Mouse (Mus musculus): ENCODE measurements around the gene March11. TPM values are rescaled to one million over a fixed set of nuclear protein-coding genes. Genes with fewer than 3 reads are reported as not detected.

The March11 gene
- total RNA-seq, 2 experiments from 2014 or later = 0.33 TPM; not detected in 1

- no peak for DNase-seq
- intact Hi-C loops (cut with DNase I) = no loop called here
Measured at GRCm38 (mm10) chr15:26366511-26366910, 57.7 kb downstream of the March11 start.

DNA sequence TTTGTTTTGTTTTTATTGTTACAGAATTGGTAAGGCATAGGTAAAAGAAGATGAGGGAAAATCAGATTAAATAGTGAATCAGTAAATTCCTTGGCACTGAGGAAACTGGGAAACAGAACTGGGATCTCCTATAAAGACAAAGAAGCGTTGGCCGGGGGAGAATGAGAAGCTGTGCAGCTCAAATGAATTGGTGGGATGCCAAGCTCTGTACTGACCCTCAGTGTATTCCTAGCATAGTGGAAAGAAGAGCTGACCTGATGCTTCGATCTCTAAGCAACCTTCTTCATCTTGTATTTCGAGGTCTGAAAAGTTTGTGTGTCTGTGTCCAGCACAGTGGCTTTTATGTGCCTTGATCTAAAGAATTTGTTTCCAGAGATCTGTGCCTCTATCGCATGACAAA lies 64.9 kb downstream of the March11 start:
- no peak for DNase-seq
- intact Hi-C loops (cut with DNase I) = no loop called here

DNA sequence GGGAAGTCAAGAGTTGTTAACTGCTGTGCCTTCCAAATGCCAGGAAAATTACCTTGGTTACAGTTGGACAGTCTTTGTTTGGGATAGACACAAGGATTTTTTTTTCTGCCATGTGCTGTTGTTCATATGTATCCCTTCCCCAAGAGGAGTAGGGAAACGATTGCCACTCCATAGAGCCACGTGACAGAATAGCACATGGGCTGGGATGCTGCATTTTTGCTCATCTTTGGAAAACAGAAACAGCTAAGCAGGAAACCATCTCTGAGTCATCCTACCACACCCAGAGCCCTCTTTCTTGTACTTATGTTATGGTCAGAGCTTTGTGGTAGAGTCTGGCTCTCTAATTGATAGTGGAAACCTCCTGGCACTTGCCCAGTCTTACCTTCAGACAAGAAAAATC lies 65.4 kb downstream of the March11 start:
- DNase-seq = no peak
- intact Hi-C loops (cut with DNase I) = no loop called here

DNA sequence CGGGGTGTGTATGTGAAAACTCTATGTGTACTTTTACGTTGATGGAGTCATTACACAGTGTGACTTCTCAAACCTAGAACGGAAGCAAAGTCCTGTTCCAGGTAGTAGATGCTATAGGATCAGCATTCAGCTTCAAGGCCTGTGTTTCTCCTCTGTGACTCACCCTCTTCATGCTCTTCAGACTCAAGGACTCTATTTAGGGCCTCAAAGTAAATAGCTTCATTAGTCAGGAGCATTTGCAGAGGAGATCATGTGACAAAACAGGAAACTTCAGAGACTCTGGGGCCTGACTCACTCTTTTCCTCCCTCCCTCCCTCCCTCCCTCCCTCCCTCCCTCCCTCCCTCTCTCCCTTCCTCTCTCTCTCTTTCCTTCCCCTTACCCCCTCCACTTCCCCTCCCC lies 66.1 kb downstream of the March11 start:
- intact Hi-C loops (cut with DNase I) = no loop called here
- no peak for DNase-seq

- intact Hi-C loops (cut with DNase I) = no loop called here
- no peak for DNase-seq
Measured at GRCm38 (mm10) chr15:26377355-26377754, 68.5 kb downstream of the March11 start.

- intact Hi-C loops (cut with DNase I) = no loop called here
- no peak for DNase-seq
Measured at GRCm38 (mm10) chr15:26378879-26379278, 70.0 kb downstream of the March11 start.

DNA sequence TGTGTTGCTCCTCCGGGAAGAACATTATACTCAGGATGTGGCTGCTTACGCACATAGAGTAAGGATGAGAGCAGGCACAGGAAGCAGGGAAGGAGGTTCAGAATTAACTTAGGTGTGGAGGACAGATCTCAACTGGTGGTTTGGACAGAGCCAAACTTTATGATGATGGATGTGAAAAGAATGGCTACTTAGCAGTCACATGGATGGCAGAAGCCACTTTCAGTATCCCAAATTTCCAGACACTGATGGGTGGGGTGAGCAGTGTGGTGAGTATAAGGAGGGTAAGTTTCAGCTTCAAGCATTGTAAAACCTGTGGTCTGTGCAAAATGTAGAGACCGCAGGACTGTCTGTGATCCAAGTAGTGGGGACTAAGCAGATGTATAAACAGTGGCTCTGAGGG lies 71.0 kb downstream of the March11 start:
- DNase-seq = no peak
- intact Hi-C loops (cut with DNase I) = no loop called here

GRCm38 (mm10) chr15:26380844-26381243 lies 72.0 kb downstream of the March11 start:
- no peak for DNase-seq
- intact Hi-C loops (cut with DNase I) = no loop called here

- no peak for DNase-seq
Measured at GRCm38 (mm10) chr15:26390001-26390400, 81.2 kb downstream of the March11 start.

GRCm38 (mm10) chr15:26396556-26396955 lies 87.7 kb downstream of the March11 start:
- DNase-seq = no peak
- intact Hi-C loops (cut with DNase I) = no loop called here

More at GRCm38 (mm10) chr15:26390001-26390400, 81.2 kb downstream of the March11 start:
- intact Hi-C loops (cut with DNase I) = no loop called here

DNA sequence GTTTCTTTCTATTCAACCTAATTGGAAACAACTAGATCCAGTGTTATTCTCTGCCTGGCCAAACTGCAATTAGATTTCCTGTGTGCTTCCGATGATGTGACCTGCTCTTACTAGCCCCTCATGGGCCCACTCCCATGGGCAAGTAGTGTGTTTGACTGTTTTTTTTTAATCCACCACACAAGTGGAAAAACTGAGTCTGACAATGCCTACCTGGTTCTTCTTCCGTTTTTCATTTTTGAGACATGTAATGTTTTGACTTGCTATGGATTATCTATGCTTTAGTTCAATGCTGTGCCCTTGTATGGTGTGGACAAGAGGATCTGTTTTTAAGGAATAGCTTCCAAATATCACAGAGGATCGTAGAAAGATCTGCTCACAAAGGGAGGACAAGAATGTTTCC lies 116.4 kb downstream of the March11 start:
- DNase-seq = no peak
- intact Hi-C loops (cut with DNase I) = no loop called here

- intact Hi-C loops (cut with DNase I) = no loop called here
- no peak for DNase-seq
Measured at GRCm38 (mm10) chr15:26426231-26426630, 117.4 kb downstream of the March11 start.

DNA sequence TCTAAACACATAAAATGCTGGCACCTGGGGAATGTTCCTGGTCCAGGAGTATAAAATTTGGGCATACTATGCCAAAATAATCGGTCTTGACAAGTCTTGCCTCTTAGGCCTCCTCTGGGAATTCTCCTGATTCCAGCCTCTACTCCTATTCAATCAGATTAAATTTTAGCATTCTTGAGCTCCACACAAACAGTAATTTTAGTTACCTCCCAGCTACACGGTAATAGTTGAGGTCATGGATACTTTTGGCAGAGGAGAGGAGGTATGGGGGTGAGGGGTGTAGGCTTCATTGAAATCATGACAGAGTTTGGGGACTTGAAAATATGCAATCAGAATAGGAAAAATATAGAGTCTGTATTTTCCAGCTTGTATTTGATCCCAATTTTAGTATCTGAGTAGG lies 121.7 kb downstream of the March11 start:
- DNase-seq = no peak
- intact Hi-C loops (cut with DNase I) = no loop called here

GRCm38 (mm10) chr15:26432676-26433075 lies 123.8 kb downstream of the March11 start:
- DNase-seq = no peak
- intact Hi-C loops (cut with DNase I) = no loop called here

DNA sequence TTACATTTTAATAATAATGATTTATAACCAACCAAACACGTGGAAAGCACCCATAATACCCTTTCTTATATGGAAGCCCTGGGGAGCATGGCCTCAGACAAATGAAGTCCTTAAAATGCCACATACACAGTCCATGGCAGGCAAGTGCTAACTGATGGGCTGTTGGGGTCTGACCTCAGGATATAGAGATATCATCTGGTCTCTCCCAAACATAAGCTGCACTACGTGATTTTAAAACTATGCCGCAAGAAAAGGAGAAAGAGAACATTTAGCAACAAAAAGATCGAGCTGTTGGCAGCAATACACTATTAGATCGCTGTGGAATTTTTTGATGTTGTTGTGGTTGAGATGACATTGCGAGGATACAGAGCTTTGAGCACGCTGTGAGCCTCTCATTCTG lies 126.9 kb downstream of the March11 start:
- DNase-seq = no peak
- intact Hi-C loops (cut with DNase I) = no loop called here

- intact Hi-C loops (cut with DNase I) = no loop called here
- DNase-seq = no peak
Measured at GRCm38 (mm10) chr15:26437113-26437512, 128.3 kb downstream of the March11 start.
